ENCODE assay signal across 24 mouse cellular contexts in genomic region chr2:166774275-166774674, GRCm38 (mm10). TPM values are rescaled to one million over a fixed set of nuclear protein-coding genes. Genes with fewer than 3 reads are reported as not detected.
DNase-seq lines count a peak whose midpoint lies in the region; ATAC-seq and TF ChIP-seq lines count a peak whose summit lies in the region.
"Had no signal": no experiment of that assay in that cellular context is flagged by ENCODE, and none has a peak within 500 bp of the region (broad histone marks: within the 10 kb centered on the region; RNA-seq: fewer than 3 reads in every experiment).

No protein-coding gene starts in this region.

- H3K9me3 ChIP-seq in hindbrain, embryonic 16.5 days (ENCODE audit: control insufficient read depth, low read length) = no peaks in the 10 kb centered on the region
- no peaks in the 10 kb centered on the region for H3K9me3 ChIP-seq in hindbrain, embryonic 13.5 days
- H3K9me3 ChIP-seq in midbrain, postnatal 0 days (ENCODE audit: low read length) = no peaks in the 10 kb centered on the region
- no peaks in the 10 kb centered on the region for H3K9me3 ChIP-seq in midbrain, embryonic 15.5 days
- no peaks in the 10 kb centered on the region for H3K9me3 ChIP-seq in neural tube, embryonic 15.5 days (replicated peaks)
- H3K9me3 ChIP-seq in forebrain, postnatal 0 days (ENCODE audit: low read length) = no peaks in the 10 kb centered on the region
- H3K9me3 ChIP-seq: embryonic facial prominence, embryonic 10.5 days; embryonic facial prominence, embryonic 12.5 days; forebrain, embryonic 13.5 days; G1E had no signal

- no peak for TF ChIP-seq CTCF in midbrain, postnatal 0 days (IDR thresholded peaks at IDR 0.05)
- no peak for TF ChIP-seq CTCF in forebrain, postnatal 0 days (IDR thresholded peaks at IDR 0.05; ENCODE audit: low read depth)

- no peak overlapping the region for H3K4me2 ChIP-seq in hindbrain, embryonic 16.5 days (ENCODE audit: low read length)
- H3K4me2 ChIP-seq in hindbrain, embryonic 13.5 days = no peak overlapping the region
- H3K4me2 ChIP-seq in midbrain, postnatal 0 days (ENCODE audit: low read depth, low read length, poor library complexity, severe bottlenecking) = no peak overlapping the region
- H3K4me2 ChIP-seq in midbrain, embryonic 15.5 days = no peak overlapping the region
- H3K4me2 ChIP-seq in neural tube, embryonic 15.5 days = no peak overlapping the region
- no peak overlapping the region for H3K4me2 ChIP-seq in forebrain, postnatal 0 days (ENCODE audit: low read depth)
- H3K4me2 ChIP-seq: embryonic facial prominence, embryonic 12.5 days; forebrain, embryonic 13.5 days had no signal

- H3K4me1 ChIP-seq in hindbrain, embryonic 16.5 days (ENCODE audit: control insufficient read depth, insufficient read depth, low read depth, low read length) = no peaks in the 10 kb centered on the region
- H3K4me1 ChIP-seq in hindbrain, embryonic 13.5 days (replicated peaks) = no peaks in the 10 kb centered on the region
- H3K4me1 ChIP-seq in midbrain, postnatal 0 days (ENCODE audit: insufficient read depth, low read length) = no peaks in the 10 kb centered on the region
- no peaks in the 10 kb centered on the region for H3K4me1 ChIP-seq in midbrain, embryonic 15.5 days
- H3K4me1 ChIP-seq in neural tube, embryonic 15.5 days = no peaks in the 10 kb centered on the region; the same call in 1 of the 2 replicates
- H3K4me1 ChIP-seq in forebrain, postnatal 0 days (ENCODE audit: insufficient read depth) = no peaks in the 10 kb centered on the region
- H3K4me1 ChIP-seq: embryonic facial prominence, embryonic 12.5 days; forebrain, embryonic 13.5 days had no signal

- H3K27ac ChIP-seq in hindbrain, embryonic 16.5 days (ENCODE audit: low read depth, low read length) = no peak overlapping the region
- H3K27ac ChIP-seq in hindbrain, embryonic 13.5 days = no peak overlapping the region
- H3K27ac ChIP-seq in midbrain, postnatal 0 days (ENCODE audit: low read depth, low read length) = no peak overlapping the region
- H3K27ac ChIP-seq in midbrain, embryonic 15.5 days = no peak overlapping the region
- no peak overlapping the region for H3K27ac ChIP-seq in neural tube, embryonic 15.5 days (replicated peaks)
- no peak overlapping the region for H3K27ac ChIP-seq in forebrain, postnatal 0 days (ENCODE audit: low read depth, low read length)
- H3K27ac ChIP-seq: embryonic facial prominence, embryonic 10.5 days; embryonic facial prominence, embryonic 12.5 days; forebrain, embryonic 13.5 days had no signal

- ATAC-seq in hindbrain, embryonic 16.5 days = peak; percentile 52; the same call in 1 of the 2 replicates
- ATAC-seq in hindbrain, embryonic 13.5 days (ENCODE audit: low FRiP score) = no peak
- no peak for ATAC-seq in midbrain, postnatal 0 days (ENCODE audit: low FRiP score)
- no peak for ATAC-seq in midbrain, embryonic 15.5 days (replicated peaks)
- peak; percentile 8; the same call in 1 of the 2 replicates for ATAC-seq in granulocyte monocyte progenitor cell, adult 5-6 weeks (replicated peaks; ENCODE audit: poor library complexity, severe bottlenecking)
- ATAC-seq in neural tube, embryonic 15.5 days (ENCODE audit: low FRiP score) = peak; percentile 87
- no peak for ATAC-seq in forebrain, postnatal 0 days
- ATAC-seq: activated CD4-positive, CD25-positive, alpha-beta regulatory T cell, adult 4 months; CD4-positive, CD25-positive, alpha-beta regulatory T cell, adult 4 months; forebrain, embryonic 13.5 days; Patski had no signal

- H3K36me3 ChIP-seq in hindbrain, embryonic 16.5 days (ENCODE audit: control insufficient read depth, insufficient read depth, low read length) = no peaks in the 10 kb centered on the region
- H3K36me3 ChIP-seq in hindbrain, embryonic 13.5 days = no peaks in the 10 kb centered on the region
- no peaks in the 10 kb centered on the region for H3K36me3 ChIP-seq in midbrain, postnatal 0 days (ENCODE audit: insufficient read depth, low read length)
- H3K36me3 ChIP-seq in midbrain, embryonic 15.5 days (replicated peaks) = no peaks in the 10 kb centered on the region
- no peaks in the 10 kb centered on the region for H3K36me3 ChIP-seq in neural tube, embryonic 15.5 days
- no peaks in the 10 kb centered on the region for H3K36me3 ChIP-seq in forebrain, postnatal 0 days (ENCODE audit: insufficient read depth)
- H3K36me3 ChIP-seq: embryonic facial prominence, embryonic 10.5 days; embryonic facial prominence, embryonic 12.5 days; G1E had no signal

- no peaks in the 10 kb centered on the region for H3K27me3 ChIP-seq in hindbrain, embryonic 16.5 days (replicated peaks; ENCODE audit: control insufficient read depth, insufficient read depth, low read length)
- H3K27me3 ChIP-seq in hindbrain, embryonic 13.5 days = no peaks in the 10 kb centered on the region
- H3K27me3 ChIP-seq in midbrain, postnatal 0 days (ENCODE audit: insufficient read depth, low read length) = no peaks in the 10 kb centered on the region
- H3K27me3 ChIP-seq in midbrain, embryonic 15.5 days (replicated peaks) = no peaks in the 10 kb centered on the region
- H3K27me3 ChIP-seq in neural tube, embryonic 15.5 days (replicated peaks) = no peaks in the 10 kb centered on the region
- H3K27me3 ChIP-seq in forebrain, postnatal 0 days (ENCODE audit: insufficient read depth, low read length) = no peaks in the 10 kb centered on the region
- H3K27me3 ChIP-seq: CH12.LX; embryonic facial prominence, embryonic 12.5 days; forebrain, embryonic 13.5 days had no signal

- no peak overlapping the region for H3K4me3 ChIP-seq in hindbrain, embryonic 16.5 days (ENCODE audit: low read length)
- no peak overlapping the region for H3K4me3 ChIP-seq in hindbrain, embryonic 13.5 days
- no peak overlapping the region for H3K4me3 ChIP-seq in midbrain, postnatal 0 days (ENCODE audit: low read depth, low read length)
- H3K4me3 ChIP-seq in midbrain, embryonic 15.5 days = no peak overlapping the region
- no peak overlapping the region for H3K4me3 ChIP-seq in neural tube, embryonic 15.5 days (replicated peaks)
- H3K4me3 ChIP-seq in forebrain, postnatal 0 days (ENCODE audit: low read depth, low read length) = no peak overlapping the region
- H3K4me3 ChIP-seq: embryonic facial prominence, embryonic 10.5 days; embryonic facial prominence, embryonic 12.5 days; forebrain, embryonic 13.5 days had no signal

- WGBS in hindbrain, embryonic 16.5 days = 80% methylated on average over 10 of the region's 10 CpGs
- 82% methylated on average over 10 of the region's 10 CpGs for WGBS in hindbrain, embryonic 13.5 days
- WGBS in midbrain, postnatal 0 days = 91% methylated on average over 10 of the region's 10 CpGs
- 93% methylated on average over 10 of the region's 10 CpGs for WGBS in midbrain, embryonic 15.5 days
- WGBS in neural tube, embryonic 15.5 days = 54% methylated on average over 10 of the region's 10 CpGs
- 78% methylated on average over 10 of the region's 10 CpGs for WGBS in forebrain, postnatal 0 days

- no peak overlapping the region for H3K9ac ChIP-seq in hindbrain, embryonic 16.5 days (ENCODE audit: low read depth, low read length)
- H3K9ac ChIP-seq in hindbrain, embryonic 13.5 days = no peak overlapping the region
- no peak overlapping the region for H3K9ac ChIP-seq in midbrain, postnatal 0 days (replicated peaks; ENCODE audit: low read length, poor library complexity, severe bottlenecking)
- H3K9ac ChIP-seq in midbrain, embryonic 15.5 days = no peak overlapping the region
- no peak overlapping the region for H3K9ac ChIP-seq in neural tube, embryonic 15.5 days (replicated peaks)
- no peak overlapping the region for H3K9ac ChIP-seq in forebrain, postnatal 0 days
- H3K9ac ChIP-seq: embryonic facial prominence, embryonic 12.5 days; forebrain, embryonic 13.5 days had no signal

- DNase-seq in midbrain, postnatal 0 days (ENCODE audit: low spot score) = peak; percentile 10
- DNase-seq in forebrain, postnatal 0 days = no peak
- DNase-seq: adrenal gland, adult 8-10 months; adrenal gland, postnatal 14 days; adrenal gland, postnatal 36 days; B cell, adult 2 months; cerebellum, adult 11-12 months; cerebellum, adult 2 months; cerebellum, adult 9-10 months; cerebellum, postnatal 10 days; cerebellum, postnatal 25 days had no signal

RNA-seq across cellular contexts. Expression of gene Trp53rkb, which starts 18.1 kb away (rescaled TPM):
- 7.3 and 7.8 TPM in 2 replicates for polyA plus RNA-seq in hindbrain, embryonic 16.5 days (2015; fragmentation: Nextera tagmentation; extraction: Ambion mirVana)
- polyA plus RNA-seq in hindbrain, embryonic 13.5 days (2015; fragmentation: Nextera tagmentation; extraction: Ambion mirVana) = 8.2 and 10.8 TPM in 2 replicates
- total RNA-seq in midbrain, postnatal 0 days (2014; rRNA removed) = 16.8 and 17.2 TPM in 2 replicates
- 7.5 and 8.5 TPM in 2 replicates for polyA plus RNA-seq in midbrain, postnatal 0 days (2015; fragmentation: Nextera tagmentation; extraction: Ambion mirVana)
- polyA plus RNA-seq in midbrain, embryonic 15.5 days (2015; fragmentation: Nextera tagmentation; extraction: Ambion mirVana) = 10.2 and 11.0 TPM in 2 replicates
- total RNA-seq in granulocyte monocyte progenitor cell, adult 5-6 weeks (2014; fragmentation: Nextera tagmentation) = 2.1 and 4.5 TPM in 2 replicates
- total RNA-seq in granulocyte monocyte progenitor cell, adult 5-6 weeks (2017) = 2.2 and 5.3 TPM in 2 replicates
- polyA plus RNA-seq in neural tube, embryonic 15.5 days (2015; fragmentation: Nextera tagmentation; extraction: Ambion mirVana) = 9.1 and 10.3 TPM in 2 replicates
- total RNA-seq in forebrain, postnatal 0 days (2014; rRNA removed) = 13.2 and 15.2 TPM in 2 replicates
- polyA plus RNA-seq in forebrain, postnatal 0 days (2015; fragmentation: Nextera tagmentation; extraction: Ambion mirVana) = 7.8 and 8.2 TPM in 2 replicates

RNA-seq across cellular contexts. Expression of gene Arfgef2, which starts 31.1 kb away (rescaled TPM):
- 4.2 and 5.3 TPM in 2 replicates for polyA plus RNA-seq in hindbrain, embryonic 16.5 days (2015; fragmentation: Nextera tagmentation; extraction: Ambion mirVana)
- polyA plus RNA-seq in hindbrain, embryonic 13.5 days (2015; fragmentation: Nextera tagmentation; extraction: Ambion mirVana) = 3.7 and 4.0 TPM in 2 replicates
- total RNA-seq in midbrain, postnatal 0 days (2014; rRNA removed) = 26.3 and 27.8 TPM in 2 replicates
- 3.1 and 3.4 TPM in 2 replicates for polyA plus RNA-seq in midbrain, postnatal 0 days (2015; fragmentation: Nextera tagmentation; extraction: Ambion mirVana)
- 4.9 and 5.2 TPM in 2 replicates for polyA plus RNA-seq in midbrain, embryonic 15.5 days (2015; fragmentation: Nextera tagmentation; extraction: Ambion mirVana)
- 14.2 and 20.5 TPM in 2 replicates for total RNA-seq in granulocyte monocyte progenitor cell, adult 5-6 weeks (2014; fragmentation: Nextera tagmentation)
- 15.3 and 24.7 TPM in 2 replicates for total RNA-seq in granulocyte monocyte progenitor cell, adult 5-6 weeks (2017)
- polyA plus RNA-seq in neural tube, embryonic 15.5 days (2015; fragmentation: Nextera tagmentation; extraction: Ambion mirVana) = 4.1 and 4.6 TPM in 2 replicates
- 18.9 and 29.5 TPM in 2 replicates for total RNA-seq in forebrain, postnatal 0 days (2014; rRNA removed)
- polyA plus RNA-seq in forebrain, postnatal 0 days (2015; fragmentation: Nextera tagmentation; extraction: Ambion mirVana) = 1.9 and 3.0 TPM in 2 replicates

Comparison
In these comparisons a context has a peak if more than half of its experiments do, and no peak if none do; other contexts are left out.
1. ATAC-seq: peak in hindbrain, embryonic 16.5 days (single experiment), granulocyte monocyte progenitor cell, adult 5-6 weeks (single experiment) and neural tube, embryonic 15.5 days (single experiment); none in hindbrain, embryonic 13.5 days (single experiment), midbrain, postnatal 0 days (single experiment), midbrain, embryonic 15.5 days (single experiment) and forebrain, postnatal 0 days (single experiment).